Mouse (Mus musculus) G1E (cell line): ENCODE measurements at regions not wholly inside any gene's neighbourhood (a gene's known extent, or its start where the extent isn't known, plus 50 kb on each side); places are given as distances from the start of the nearest gene placed in this dataset.

Experiments used
- CTCF ChIP-seq: IDR thresholded peaks from 2 replicates; pipeline ENCODE4 v1.5.1; 2012; ENCODE audit warnings: low read depth, low read length, inconsistent platforms, mixed read lengths
- GATA1 ChIP-seq: IDR thresholded peaks from 2 replicates; pipeline ENCODE4 v1.6.1; 2012; ENCODE audit warnings: borderline replicate concordance, low read length, inconsistent platforms, mixed read lengths
- POLR2AphosphoS5 ChIP-seq: IDR thresholded peaks from 2 replicates; pipeline ENCODE4 v1.6.1; 2012; ENCODE audit warnings: low read depth, low read length, inconsistent platforms; ENCODE audit not compliant: insufficient replicate concordance
- TAL1 ChIP-seq: conservative IDR thresholded peaks from 2 replicates; pipeline ENCODE4 v1.6.1; 2012; ENCODE audit warnings: low read depth, low read length, inconsistent platforms, mixed read lengths

- no peak for TF ChIP-seq CTCF
- no peak for TF ChIP-seq TAL1
- no peak for TF ChIP-seq POLR2AphosphoS5
- TF ChIP-seq GATA1, result no peak
These were observed 178.2 kb upstream of the Mast4 start for GRCm38 (mm10) chr13:103512476-103512875.
